Comparison of ENCODE assay signal across 17 mouse cellular contexts in the genomic region with DNA sequence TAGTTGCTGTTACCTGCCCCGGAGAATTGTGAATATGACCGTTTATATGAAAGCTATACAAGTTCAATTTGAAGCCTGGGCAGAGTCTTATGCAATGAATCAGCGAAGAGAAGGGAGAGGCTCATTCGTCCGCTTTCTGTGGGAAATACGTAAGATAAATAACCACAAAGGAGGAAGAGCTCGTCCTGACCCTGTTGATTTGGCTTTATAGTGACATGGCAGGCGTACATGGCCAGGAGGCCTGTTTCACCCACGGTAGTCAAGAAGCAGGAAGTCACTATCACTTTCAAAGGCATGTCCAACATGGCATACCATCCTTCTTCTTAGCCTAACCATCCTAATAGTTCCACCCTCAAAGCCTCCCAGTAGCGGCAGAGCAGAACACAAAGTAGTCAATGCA. TPM values are rescaled to one million over a fixed set of nuclear protein-coding genes. Genes with fewer than 3 reads are reported as not detected.
A peak's percentile ranks its signal among the peaks of the same experiment; 100 is the strongest.
DNase-seq lines count a peak whose midpoint lies in the region; ATAC-seq lines count a peak whose summit lies in the region.
"Had no signal": no experiment of that assay in that cellular context is flagged by ENCODE, and none has a peak within 500 bp of the region (broad histone marks: within the 10 kb centered on the region; RNA-seq: fewer than 3 reads in every experiment).

No protein-coding gene starts in this region.

- intact Hi-C loops in gastrocnemius, postnatal 36 days (cut with DNase I) = no loop called here

- peak; percentile 83 for ATAC-seq in common myeloid progenitor, adult 5-6 weeks (replicated peaks; ENCODE audit: low read depth, poor library complexity, severe bottlenecking)
- peak; percentile 88 for ATAC-seq in megakaryocyte progenitor cell, adult 5-6 weeks (replicated peaks; ENCODE audit: poor library complexity)
- ATAC-seq: forebrain, embryonic 13.5 days; Patski had no signal

- DNase-seq in 416B (ENCODE audit: low read depth) = peak; percentile 58
- DNase-seq in B cell, adult 2 months = peak; percentile 3 to 27
- DNase-seq in gastrocnemius, adult 18-20 months (ENCODE audit: low spot score) = no peak
- no peak for DNase-seq in gastrocnemius, postnatal 36 days
- DNase-seq in urinary bladder, postnatal 4 days (ENCODE audit: low spot score in 2 of 2) = no peak
- DNase-seq: adrenal gland, postnatal 36 days; cerebellum, adult 18-20 months; cerebellum, postnatal 25 days; gastrocnemius, postnatal 10 days; kidney, adult 18-20 months; retina, postnatal 1 day; right cerebral cortex, postnatal 25 days; thymus, postnatal 14 days had no signal

RNA-seq across cellular contexts. Expression of a gene that starts 15.3 kb away (rescaled TPM):
- total RNA-seq in common myeloid progenitor, adult 5-6 weeks (2017) = 58.5 and 67.1 TPM in 2 replicates
- total RNA-seq in megakaryocyte progenitor cell, adult 5-6 weeks (2015) = 50.8 and 52.7 TPM in 2 replicates
- 56.9 and 58.4 TPM in 2 replicates for total RNA-seq in megakaryocyte progenitor cell, adult 5-6 weeks (2017)
- 1 to 10 TPM; 7.3 to 9.0 TPM for total RNA-seq in gastrocnemius, adult 18-20 months (2021)
- total RNA-seq in gastrocnemius, postnatal 36 days (2021) = 1 to 10 TPM; 5.4 to 7.6 TPM

RNA-seq across cellular contexts. Expression of a gene that starts 55.9 kb away (rescaled TPM):
- 0.44 and 2.0 TPM in 2 replicates for total RNA-seq in common myeloid progenitor, adult 5-6 weeks (2017)
- 0.54 and 0.89 TPM in 2 replicates for total RNA-seq in megakaryocyte progenitor cell, adult 5-6 weeks (2015)
- total RNA-seq in megakaryocyte progenitor cell, adult 5-6 weeks (2017) = 0.37 and 0.84 TPM in 2 replicates
- total RNA-seq in gastrocnemius, adult 18-20 months (2021) = 1 to 10 TPM; 1.1 TPM
- total RNA-seq in gastrocnemius, postnatal 36 days (2021) = 1 to 10 TPM; 1.1 to 1.2 TPM

Comparison
In these comparisons a context has a peak if more than half of its experiments do, and no peak if none do; other contexts are left out.
1. DNase-seq: peak in 416B (single experiment) and B cell, adult 2 months (2 of 2); none in gastrocnemius, adult 18-20 months (single experiment), gastrocnemius, postnatal 36 days (0 of 2) and urinary bladder, postnatal 4 days (0 of 2).